Mouse (Mus musculus) E14TG2a.4 (cell line): ENCODE data around the gene 2210017I01Rik.

Experiments used
- CTCF ChIP-seq: conservative IDR thresholded peaks from 2 replicates; pipeline ENCODE4 v1.5.1; 2014; ENCODE audit warnings: low read length
- NANOG ChIP-seq: IDR thresholded peaks from 2 replicates; pipeline ENCODE4 v1.6.1; 2014; ENCODE audit warnings: borderline replicate concordance, low read length, mixed read lengths
- POU5F1 ChIP-seq: IDR thresholded peaks from 2 replicates; pipeline ENCODE4 v1.6.1; 2014; ENCODE audit warnings: low read length, borderline replicate concordance

DNA sequence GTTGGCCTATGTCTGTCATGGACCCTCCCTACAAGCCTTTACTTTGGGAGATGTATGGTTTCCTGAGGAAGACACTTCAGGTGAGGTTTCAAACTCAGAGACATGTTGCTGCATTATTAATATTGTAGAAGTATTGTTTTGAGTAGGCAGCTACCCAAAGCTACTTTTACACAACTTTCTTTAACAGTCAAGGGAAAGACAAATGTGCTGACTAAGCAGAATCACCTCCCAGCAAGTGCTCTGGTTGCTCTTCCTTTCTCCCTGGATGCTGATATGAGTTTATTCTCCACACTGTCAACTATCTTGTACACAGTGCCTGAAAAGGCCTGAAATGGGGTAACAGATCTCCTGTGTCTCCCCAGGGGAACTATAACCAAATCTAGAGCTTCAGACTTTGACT, 7.3 kb downstream of the 2210017I01Rik start:
- TF ChIP-seq CTCF = no peak
- TF ChIP-seq POU5F1 = no peak
- no peak for TF ChIP-seq NANOG
